Mouse (Mus musculus) heart, adult 2 months (tissue): ENCODE measurements around the gene Lcn5.

Experiments used
- CTCF ChIP-seq: fragments of 200-600 bp; IDR thresholded peaks from 2 replicates; pipeline ENCODE4 v1.8.1; 2022; ENCODE audit warnings: antibody characterized with exemption, mild to moderate bottlenecking, moderate library complexity
- EP300 ChIP-seq: fragments of 200-500 bp; IDR thresholded peaks from 2 replicates; pipeline ENCODE4 v1.6.1; 2011; ENCODE audit warnings: low read depth, low read length, control low read depth; ENCODE audit not compliant: insufficient read depth
- POLR2A ChIP-seq: fragments of 200-500 bp; IDR thresholded peaks from 2 replicates; pipeline ENCODE4 v1.6.1; 2011; ENCODE audit warnings: mild to moderate bottlenecking, low read depth, low read length, control low read depth; ENCODE audit not compliant: insufficient read depth

- no peak for TF ChIP-seq CTCF
- no peak for TF ChIP-seq POLR2A
- TF ChIP-seq EP300 = no peak
These were observed 1.1 kb upstream of the Lcn5 start for GRCm38 (mm10) chr2:25656691-25657090.
